Mouse (Mus musculus): ENCODE measurements around the gene Zfyve26. TPM values are rescaled to one million over a fixed set of nuclear protein-coding genes. Genes with fewer than 3 reads are reported as not detected.
"Not testable (repeated sequence)": the region's sequence is repeated elsewhere in the genome, so short reads cannot be mapped to it uniquely, and the experiment has no call there.

Zfyve26 gene
- polyA plus RNA-seq, 3 experiments from 2014 or later, result 12.6 to 36.8 (median 30.5) TPM

DNA sequence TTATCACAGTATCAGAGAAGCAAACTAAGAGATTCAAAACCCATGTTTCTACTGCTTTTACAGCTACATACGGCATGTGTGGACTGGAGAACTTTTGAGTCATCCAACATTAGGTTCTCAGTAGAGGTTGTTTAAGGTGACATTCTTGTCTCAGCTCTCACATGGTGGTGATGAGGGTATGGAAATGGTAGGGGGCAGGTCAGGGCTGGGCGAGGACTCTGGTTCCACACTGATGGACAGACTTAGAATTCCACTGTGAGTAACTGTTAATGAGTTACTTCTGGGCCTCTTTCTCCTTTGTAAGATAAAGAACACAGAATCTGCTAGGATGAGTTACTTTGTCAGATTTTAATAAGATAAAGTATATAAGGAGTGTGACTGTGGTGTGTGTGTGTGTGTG lies 36.0 kb downstream of the Zfyve26 start:
- no peak for ATAC-seq

DNA sequence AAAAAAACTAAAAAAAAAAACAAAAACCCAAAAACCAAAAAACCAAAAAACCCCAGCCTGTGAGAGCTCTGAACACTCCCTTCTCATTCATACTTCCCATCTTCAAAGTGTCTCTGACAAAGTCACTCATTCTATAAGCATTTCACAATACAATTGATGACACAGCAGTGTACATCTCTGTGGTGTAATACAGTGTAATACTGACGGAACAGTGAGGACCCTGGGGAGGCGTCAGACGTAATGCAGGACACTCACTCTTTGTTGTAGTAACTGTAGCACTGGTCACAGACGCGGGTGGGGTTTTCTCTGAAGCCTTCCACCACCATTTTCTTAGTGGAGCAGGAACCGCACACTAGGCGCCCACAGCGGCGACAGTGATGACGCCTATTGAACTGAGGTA lies 41.1 kb downstream of the Zfyve26 start:
- ATAC-seq, result no peak

DNA sequence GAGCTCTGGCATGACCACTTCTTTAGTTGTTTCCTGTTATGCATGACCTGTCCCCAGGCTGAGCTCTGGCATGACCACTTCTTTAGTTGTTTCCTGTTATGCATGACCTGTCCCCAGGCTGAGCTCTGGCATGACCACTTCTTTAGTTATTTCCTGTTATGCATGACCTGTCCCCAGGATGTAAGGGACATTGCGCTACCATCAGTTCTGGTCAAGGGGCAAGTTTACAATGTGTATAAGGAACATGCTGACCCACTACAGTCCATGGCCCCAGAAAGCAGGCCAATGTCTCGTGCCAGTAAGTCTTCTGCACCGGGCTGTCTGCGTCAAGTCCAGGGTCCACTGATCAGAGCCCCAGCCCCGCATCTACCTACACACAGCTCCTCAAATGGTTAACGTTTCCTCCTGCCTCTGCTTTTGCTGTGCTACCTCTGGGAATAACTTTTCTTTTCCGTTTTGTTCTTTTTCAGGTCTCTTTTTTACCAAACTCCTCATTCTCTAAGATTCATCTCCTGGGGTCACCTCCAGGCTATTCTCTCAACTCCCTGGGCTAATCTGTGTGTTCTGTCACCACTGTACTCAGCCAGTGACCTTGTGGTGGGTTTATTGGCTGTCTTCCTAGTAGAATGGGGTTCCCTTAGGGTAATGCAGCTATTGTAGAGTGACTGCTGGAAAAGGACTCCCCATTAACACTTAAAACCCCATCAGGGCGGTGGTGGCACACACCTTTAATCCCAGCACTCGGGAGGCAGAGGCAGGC lies 42.6 kb downstream of the Zfyve26 start:
- ATAC-seq, result no peak

DNA sequence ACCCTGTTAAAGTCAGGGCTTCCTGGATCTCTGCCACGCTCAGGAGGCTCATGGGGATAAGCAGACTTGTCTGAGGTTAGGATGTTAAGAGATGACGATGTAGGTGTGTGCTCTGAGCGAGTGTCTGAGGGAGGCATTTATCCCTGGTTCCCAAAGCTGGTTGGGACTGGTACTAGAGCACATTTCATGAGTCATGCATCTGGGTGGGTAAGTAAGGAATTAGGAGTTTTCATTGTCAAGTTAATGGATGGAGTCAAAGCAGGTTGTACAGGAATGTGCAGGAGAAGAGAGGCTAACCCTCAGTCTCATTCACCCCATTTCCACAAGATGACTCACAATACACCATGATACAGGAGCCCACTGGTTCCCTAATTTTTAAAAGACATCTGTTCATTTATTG lies 48.0 kb downstream of the Zfyve26 start:
- ATAC-seq, result no peak

DNA sequence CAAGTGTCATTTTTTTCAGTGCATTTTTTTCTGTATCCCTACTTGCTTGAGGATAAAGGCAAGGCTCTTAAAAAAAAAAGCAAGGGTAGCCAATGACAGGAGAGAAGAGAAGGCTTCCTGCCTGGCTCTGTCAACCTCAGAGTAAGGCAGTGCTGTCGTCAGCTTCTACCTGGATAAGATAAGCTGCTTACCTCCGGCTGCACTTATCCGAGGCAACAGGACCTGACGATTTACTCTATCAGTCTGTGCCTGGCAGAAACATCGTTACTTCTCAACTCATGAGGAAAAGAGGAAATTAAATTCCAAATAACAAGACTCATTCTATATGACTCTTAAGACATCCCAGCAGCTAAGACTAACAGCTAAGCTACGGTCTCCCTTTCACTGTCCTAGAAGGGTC lies 53.2 kb downstream of the Zfyve26 start:
- no peak for ATAC-seq

DNA sequence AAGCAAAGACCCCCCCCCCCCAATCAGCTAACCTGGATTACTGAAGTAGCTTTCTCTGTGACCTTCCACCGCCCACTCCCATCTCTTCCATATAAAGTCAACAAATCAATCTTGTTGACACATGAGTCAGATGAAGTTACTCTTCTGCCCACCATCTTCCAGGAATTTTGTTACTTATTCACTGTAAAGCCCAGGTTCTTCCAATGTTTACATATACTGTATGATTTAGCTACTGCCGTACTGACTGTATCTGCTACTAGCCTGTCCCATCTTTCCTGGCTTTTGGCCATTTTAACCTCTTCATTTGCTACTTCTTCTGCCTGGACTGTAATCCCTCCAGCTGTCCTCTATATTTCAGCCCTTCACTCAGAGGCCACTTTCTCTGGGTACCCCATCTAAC lies 54.1 kb downstream of the Zfyve26 start:
- no peak for ATAC-seq

DNA sequence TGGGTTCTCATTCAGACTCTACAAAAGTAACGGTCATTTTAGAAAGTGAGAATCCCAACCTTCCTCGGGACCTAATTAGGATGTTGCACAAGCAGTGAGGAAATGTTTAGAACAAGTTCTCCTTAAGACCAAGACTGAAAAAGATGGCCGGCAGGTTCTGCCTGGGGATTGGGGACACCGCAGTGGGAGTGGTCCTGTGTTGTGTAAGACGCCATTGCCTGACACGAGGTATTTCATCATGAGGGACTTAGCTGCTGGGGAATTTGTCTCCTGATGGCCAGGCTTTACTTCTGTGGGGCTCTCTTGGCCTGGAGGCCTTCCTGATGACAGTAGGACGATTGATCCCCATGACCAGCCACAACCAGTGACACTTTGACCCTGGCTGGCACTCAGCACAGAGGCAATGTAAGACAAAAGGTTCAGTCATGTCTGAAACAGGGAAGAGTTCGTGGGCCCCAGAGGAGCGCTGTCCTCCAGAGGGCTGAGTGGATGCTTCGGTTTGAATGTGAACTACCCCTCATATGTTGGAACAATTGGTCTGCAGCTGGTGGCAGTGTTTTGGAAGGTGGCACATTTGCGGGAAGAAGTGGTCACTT lies 60.5 kb downstream of the Zfyve26 start:
- no peak for ATAC-seq

DNA sequence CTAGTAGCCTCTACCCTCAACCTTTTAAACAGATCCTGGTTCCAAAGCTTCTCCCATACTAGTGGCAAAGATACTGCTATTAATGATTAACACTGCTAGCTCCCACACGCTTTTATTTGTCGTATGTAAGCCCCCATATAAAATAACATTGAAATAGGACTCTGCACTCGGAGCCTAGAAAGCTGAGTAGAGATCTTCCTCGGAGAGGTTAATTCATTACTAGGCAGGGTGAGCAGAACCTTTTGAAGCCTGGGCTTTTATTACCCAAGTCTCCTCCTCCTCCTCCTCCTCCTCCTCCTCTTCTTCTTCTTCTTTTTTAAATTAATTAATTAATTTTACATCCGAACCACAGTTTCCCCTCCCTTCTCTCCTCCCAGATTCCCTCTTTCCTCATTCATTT lies 78.6 kb downstream of the Zfyve26 start:
- no peak for ATAC-seq

DNA sequence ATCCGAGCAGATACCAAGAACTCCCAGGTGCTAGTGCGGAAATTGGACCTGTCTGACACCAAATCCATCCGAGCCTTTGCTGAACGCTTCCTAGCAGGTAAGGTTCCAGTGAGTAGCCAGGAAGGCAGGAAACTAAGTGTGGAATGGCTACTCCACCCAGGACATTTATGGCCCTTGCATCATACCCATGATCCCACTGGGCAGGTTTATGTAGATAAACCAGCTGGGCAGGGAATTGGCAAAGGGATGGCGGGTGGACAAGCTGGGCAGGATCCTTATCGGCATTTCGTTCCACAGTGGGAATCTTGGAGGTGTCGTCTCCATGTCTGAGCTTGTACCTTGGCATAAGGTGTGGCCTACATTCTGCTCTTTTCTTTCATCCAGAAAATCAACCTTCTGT lies 84.7 kb downstream of the Zfyve26 start:
- no peak for ATAC-seq

DNA sequence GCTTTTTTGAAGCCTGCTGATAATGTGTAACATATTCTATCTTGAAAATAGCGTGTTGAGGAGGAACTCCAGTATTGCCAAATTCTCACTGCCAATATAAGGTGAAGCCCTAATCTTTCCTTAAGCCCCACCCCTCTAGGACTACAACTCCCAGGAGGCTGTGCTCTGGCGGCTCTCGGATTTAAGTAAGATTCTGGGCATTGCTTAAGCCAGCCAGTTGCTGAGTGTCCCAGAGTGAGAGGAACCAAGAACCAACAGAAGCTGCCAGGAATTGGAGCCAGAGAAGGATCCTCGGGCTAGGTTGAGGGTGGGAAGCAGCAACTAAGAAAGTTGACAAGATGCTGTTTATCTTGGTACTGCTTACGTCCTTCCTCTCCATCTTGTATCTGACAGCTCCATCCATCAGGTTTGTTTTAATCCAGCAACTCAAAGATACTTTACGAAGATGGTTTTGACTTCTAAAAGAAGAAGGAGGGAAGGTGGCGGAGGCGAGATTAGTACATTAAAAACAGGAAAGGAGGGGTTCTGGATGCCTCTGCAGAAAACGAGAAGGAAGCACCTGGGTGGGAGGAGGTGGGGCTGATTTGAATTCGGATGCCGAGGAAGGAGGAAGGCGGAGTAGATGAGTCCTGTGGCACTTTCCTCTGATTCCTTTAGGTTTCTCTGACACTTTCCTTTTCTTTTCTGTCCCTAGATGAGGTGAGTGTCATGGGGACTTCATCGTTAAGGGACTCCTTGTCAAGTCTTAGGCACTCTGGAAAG lies 87.2 kb downstream of the Zfyve26 start, which contains the start of gene Rdh12:
TSS of gene Rdh12 (plus strand) at position 212 of the 762 bp plus-strand sequence.
- peak; percentile 98 for ATAC-seq

DNA sequence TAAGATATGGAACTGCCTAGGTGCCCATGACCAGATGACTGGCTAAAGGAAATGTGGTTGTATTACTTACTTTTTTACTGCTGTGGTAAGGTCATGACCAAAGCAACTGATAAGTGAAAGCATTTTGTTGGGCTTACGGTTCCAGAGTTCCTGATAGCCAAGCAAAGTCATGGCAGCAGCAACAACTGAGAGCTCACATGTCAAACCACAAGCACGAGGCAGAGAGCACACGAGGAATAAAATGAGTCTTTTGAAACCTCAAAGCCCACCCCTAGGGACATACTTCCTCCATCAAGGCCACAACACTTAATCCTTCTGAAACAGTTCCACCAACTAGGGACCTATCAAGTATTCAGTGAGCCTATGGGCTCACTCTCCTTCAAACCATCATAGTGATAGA lies 94.2 kb downstream of the Zfyve26 start:
- no peak for ATAC-seq

DNA sequence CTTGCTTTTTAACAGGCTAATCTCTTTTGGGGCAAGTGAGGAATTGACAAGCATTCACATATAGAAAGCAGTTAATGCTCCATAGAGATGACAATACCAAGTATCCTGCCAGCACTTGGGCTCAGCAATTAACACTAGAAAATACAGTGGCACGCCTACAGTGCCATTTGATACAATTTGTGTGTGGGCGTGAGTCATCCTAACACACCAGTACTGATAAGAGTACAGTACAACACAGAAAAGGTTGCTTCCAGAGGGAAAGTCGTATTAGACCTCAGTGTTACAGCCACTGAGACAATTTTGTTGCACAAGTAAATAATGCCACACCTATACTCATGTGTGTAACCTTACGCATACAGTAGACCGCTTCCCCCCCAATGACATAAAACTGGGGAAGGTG lies 99.0 kb downstream of the Zfyve26 start:
- no peak for ATAC-seq

DNA sequence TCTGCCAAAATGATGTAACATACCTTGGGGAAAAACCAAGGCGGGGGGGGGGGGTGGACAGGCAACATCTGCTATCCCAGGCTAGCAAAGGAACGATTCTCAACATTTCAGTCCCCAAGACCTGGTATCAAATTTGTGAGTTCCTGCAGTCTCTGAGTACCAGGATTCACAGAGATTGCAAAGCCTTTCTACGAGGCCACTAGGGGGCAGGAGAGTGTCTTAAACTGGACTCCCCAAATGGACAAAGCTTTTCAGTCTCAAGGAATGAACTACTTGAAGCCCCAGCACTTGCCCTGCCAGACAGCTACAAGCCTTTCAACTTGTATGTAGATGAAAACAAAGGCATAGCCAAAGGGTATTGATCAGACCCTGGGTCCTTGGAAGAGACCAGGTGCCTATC lies 102.7 kb downstream of the Zfyve26 start:
- no peak for ATAC-seq

DNA sequence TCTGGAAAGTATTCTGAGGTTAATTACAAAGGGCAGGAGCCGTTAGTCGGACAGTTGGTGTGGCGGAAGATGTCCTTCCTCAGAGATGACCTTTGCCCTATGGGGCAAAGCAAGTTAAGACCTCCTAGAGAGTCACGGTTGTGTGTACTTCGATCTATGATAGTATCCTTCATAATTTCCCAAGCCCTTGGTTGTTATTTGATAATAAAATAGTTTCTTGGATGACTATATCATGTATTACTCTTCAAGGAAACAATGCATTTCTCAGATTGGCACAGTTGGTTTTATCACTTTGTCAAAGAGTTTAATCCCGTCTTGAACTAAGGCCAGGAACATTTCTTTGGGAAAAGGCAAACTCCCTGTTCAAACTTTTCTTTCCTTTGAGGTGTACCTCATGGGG lies 103.9 kb downstream of the Zfyve26 start, which contains the start of gene Rdh11:
TSS of gene Rdh11 (minus strand) at position 101 of the 400 bp plus-strand sequence.
- no peak for ATAC-seq

DNA sequence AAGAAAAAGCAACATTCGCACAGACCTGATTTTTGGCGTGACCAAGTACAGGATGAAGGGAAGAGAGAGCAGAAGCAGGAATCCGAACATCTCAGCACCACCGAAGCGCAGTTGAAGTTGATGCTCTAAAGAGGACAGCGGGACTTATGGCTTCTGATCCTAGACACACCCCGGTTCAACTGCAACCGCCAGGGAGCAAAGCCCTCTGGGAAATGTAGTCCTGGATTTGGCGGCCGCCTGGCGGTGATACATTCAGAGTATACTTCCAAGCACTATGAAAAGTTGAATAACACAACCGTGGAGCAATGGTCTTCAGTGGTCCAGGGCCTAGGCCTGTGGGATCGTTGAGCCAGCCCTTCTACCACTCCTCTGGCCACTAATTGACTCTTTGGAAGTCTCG lies 104.4 kb downstream of the Zfyve26 start:
- peak; percentile 96 for ATAC-seq

DNA sequence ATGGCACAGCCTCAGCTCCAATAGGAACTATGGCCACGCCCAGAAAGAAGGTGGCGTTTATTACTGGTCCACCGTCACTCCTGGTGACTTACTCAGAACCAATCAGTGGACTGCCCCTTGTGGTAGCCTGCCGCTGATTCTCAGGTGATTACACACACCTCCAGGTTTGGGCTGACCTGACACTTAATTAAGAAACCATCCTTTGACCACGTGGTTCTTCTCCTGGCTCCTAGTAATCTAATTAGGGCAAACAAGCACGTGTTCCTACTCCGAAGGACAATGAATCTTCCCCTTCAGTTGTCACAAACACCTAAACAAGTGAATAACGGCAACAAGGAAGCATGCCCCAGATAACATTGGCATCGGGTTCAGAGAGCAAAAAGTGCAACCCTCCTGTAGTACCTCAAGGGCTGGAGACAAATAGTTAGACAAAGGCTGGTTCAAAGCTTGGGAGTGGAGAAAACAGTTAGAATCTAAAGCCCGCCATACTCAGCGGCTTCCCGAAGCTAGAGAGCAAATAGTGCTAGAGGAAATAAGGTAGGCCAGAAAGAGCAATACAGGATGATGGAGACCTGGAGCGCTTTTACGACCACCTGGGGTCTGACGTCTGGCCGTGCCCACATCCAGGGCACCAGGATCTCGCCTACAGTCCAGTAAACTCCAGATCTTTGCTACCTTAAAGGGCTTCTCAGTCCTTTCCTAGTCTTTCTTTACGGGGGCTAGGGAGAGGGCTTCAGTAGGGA lies 105.0 kb downstream of the Zfyve26 start:
- ATAC-seq, result peak; percentile 74

DNA sequence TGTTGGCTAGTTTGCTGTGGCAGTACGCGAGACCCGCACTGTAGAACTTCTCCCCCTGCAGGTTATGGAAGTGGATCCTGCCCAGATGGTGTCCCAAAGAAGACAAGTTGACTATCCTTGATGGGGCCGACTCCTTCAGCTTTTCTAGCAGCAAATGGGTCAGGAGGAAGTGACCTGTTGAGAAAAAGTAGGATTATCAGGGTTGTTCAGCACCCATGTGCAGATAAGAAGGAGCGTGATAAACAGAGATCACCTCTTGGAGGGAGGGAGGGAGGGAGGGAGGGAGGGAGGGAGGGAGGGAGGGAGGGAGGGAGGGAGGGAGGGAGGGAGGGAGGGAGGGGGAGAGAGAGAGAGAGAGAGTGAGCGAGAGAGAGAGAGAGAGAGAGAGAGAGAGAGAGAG lies 110.9 kb downstream of the Zfyve26 start:
- not testable (repeated sequence) for ATAC-seq

Other genes starting within 250 kb of the Zfyve26 start
- 10 to 100 TPM; 24.0 to 33.4 (median 31.1) TPM for gene Pigh, start 206.7 kb downstream of the Zfyve26 start, polyA plus RNA-seq (2017; shearing (Covaris generic))
- under 1 TPM in 1 of 3 experiments, not detected in 2; 0.26 TPM for gene Arg2, start 165.5 kb downstream of the Zfyve26 start, polyA plus RNA-seq (2017; shearing (Covaris generic))
- 10 to 100 TPM; 47.1 to 75.0 (median 63.3) TPM for gene Vti1b, start 123.6 kb downstream of the Zfyve26 start, polyA plus RNA-seq (2017; shearing (Covaris generic))
- gene Rdh11, start 104.0 kb downstream of the Zfyve26 start, polyA plus RNA-seq (2017; shearing (Covaris generic)), result 10 to 100 TPM; 16.9 to 22.4 (median 18.0) TPM
- gene Rdh12, start 87.4 kb downstream of the Zfyve26 start, polyA plus RNA-seq (2017; shearing (Covaris generic)), result 10 to 100 TPM; 12.7 to 13.8 (median 13.2) TPM
- 1 to 10 TPM; 1.2 to 4.0 (median 3.4) TPM for gene Rad51b, start 978 bp upstream of the Zfyve26 start, polyA plus RNA-seq (2017; shearing (Covaris generic))

Data from inflammation-experienced regulatory T-cells, adult 6 months (primary cell).